Mouse (Mus musculus) embryo, embryonic 10 days (tissue): Measurements from ENCODE around the gene Nudt9.

Source experiments
- DNase-seq: peaks from one replicate; pipeline ENCODE4 v3.0.0-alpha.2; 2015; ENCODE audit warnings: low spot score

Gene Nudt9

DNA sequence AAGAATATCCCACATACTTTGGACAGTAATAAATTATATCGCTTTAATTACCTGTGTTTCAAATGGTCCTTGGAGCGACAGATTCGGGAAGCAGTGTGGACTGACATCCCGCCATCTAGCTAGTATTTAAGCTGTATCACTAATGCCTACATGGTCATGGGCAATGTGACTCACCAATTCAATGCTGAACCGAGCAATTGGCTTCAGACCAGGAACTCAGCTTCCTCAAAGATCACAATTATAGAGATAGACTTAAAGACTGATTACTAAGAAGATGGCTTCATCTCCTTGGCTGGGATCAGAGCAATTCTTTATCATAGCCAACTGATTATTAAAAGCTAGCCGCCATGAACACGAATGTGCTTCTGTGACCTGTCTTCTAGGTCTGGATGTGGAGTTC, 31.4 kb downstream of the Nudt9 start, which contains the start of gene Gm17660:
TSS of gene Gm17660 (minus strand) at position 101 of the 400 bp plus-strand sequence.
- DNase-seq, result no peak

DNA sequence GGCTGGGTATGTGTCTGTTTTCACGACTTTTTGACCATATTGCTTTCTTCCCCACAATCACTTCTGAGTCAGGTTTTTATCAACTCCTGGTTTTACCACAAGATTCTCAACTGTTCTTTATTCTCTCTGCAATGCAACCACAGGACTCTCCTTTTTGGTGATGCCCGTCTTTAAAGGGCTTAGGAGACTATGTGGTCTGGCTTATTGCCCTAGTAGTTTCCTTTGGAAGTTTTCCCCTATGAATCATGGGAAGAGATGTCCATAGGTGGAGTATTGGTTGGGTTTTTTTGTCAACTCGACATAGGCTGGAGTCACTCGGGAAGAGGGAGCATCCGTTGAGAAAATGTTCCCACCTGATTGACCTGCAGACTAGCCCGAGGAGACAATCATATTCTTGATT, 34.6 kb downstream of the Nudt9 start:
- no peak for DNase-seq

DNA sequence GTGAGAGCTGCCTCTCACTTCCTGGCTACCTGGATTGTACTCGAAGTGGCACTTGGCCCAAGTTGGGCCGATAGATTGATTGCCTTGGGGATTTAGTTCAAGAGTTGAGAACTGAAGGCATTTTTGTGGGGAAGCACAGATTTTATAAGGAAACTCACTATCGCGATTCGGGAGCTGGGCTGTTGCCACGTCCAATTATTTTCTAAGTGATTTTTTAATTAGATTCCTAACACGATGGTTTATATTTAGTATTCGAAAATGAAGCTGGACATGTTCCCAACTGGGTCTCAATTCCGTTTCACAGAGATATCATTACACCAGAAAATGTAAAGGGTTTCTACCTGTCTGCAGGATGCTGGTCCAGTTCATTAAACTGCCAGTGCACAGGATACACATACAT, 39.3 kb downstream of the Nudt9 start:
- no peak for DNase-seq

DNA sequence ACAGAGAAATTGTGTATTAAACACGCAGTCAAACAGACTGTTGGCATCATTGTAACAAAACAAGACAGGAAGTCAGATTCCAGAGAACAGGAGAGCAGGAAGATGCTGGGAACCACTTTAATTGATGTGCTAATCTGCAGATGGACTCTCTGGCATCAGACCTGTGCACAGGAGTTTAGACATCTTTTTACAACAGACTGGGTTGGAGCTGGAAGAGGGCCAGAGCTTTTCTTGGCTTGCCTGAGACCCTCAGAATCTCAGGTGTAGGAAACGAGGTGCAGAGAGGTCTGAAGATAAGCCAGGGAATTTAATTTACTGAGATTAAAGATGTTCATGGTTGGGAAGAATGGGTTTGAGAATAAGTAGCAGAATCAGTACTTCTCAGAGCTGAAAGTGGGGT, 43.6 kb downstream of the Nudt9 start:
- no peak for DNase-seq

DNA sequence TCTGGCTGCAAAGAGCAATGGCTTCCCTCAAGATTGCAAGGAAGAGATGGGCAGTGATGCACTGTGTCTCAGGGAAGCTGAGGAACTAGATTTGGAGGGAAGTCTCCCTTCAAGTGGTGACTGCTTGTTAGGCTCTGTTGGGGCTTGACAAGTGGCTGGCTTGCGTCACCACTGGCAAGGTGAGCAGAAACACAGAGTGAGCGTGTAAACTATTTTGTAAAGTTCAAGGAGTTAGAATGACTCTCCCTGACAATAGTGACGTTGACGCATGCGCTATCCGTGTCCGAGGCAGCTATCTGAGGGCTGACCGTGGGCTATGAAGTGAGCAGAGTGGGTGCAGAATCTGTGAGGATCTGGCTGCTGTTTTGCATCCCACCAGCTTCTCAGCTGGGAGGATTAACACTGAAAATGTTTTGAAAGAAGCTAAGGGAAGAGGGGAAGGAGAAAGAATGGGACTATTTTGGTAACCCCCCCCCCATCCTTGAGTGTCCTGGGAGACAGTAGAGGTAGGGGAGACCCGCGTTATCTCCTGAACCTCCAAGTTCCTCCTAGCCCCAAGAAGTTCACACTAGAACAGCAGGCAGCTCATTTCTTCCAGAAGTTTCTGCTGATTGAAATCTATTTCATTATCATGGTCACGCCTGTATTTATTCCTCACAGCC, 49.4 kb downstream of the Nudt9 start:
- DNase-seq, result no peak

DNA sequence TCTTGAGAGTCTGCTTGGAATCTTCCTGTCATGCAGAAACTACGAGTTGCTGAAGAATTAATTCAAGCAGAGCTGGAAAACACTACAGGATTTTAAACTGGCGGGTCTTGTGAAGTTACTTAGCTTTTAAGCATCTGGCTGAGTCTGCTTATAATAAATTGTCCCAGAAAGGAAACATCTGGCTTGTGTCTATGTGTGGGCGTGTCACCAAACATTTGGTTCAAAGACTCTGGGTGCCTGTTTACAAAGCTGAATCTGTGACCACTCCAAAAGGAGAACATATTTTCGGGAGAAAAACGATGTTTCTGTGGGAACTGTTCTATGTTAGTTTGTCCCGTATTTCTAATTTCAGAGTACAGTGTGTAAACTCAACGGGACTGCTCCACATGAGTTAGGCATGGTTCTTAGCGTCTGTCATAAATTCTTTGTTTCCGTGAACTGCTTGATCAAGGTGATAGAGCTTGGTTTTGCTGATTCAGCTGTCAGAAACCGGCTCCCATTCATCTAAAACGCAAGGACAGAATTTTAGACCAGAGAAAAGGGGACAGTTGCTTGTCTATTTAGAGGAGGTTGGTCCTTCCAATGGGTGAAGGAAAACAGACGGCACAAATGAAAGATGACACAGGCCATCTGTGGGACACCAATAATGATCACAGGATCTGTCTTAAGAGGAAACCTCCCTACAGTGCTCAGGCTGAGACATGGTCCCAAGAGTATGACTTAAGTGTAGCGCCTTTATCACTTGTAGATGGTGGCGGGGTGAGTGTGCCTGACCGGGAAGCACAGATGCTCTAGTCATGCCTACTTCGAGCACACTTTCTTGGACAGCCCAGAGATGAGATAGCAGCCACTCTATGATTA, 50.2 kb downstream of the Nudt9 start:
- no peak for DNase-seq

DNA sequence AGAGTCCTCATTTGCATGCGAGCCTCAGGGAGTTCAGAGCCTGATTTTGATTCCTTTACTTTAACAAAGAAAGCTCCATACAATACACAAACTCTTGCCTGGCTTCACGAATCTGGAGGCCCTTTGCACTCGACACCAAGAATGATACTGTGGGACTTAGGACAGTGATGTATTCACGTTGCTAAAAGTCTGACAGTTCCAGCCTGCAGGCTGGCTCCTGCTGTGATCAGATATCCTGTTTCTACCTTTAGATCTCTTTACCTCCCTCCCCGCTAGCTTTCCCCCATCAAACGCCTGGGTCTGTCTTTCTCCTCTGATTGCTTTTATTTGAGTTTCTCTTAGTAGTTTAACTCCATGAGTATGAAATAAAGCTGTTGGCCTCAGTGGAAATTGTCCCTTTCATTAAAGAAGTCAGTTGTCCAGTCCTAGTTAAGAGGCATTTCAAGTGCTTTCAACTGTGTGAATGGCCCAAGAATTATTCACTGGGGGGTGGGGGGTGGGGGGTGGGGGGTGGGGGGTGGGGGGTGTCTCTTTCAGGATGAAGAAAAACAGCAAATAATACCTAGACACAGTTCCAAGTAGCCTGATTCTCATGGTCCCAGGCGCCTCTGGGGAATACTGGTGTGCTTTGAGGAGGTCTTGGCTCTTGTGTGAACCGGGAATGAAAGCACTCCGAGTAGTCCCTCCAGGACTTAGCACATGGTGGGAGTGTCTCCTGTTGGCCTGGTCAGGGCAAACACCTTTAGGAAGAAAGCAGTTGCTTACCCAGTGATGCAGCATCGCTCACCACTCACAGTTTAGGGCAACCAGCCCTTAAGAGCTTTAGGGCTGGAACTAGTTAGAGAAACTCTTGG, 55.8 kb downstream of the Nudt9 start:
- peak; percentile 57 for DNase-seq

DNA sequence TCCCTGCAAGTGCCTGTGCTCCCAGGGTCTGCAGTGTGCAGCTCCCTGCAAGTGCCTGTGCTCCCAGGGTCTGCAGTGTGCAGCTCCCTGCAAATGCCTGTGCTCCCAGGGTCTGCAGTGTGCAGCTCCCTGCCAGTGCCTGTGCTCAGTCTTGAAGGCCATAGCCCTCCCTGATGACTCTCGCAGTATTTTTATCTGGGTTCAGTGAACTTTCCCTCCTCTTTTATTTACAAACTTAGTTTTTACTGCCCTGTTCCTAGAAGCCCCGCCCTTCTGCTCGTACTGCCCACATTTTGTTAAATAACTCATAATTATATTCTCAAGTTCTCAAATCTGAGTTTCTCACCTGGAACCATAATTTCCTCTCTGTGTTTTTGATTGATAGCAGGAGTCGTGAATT, 57.1 kb downstream of the Nudt9 start:
- no peak for DNase-seq

DNA sequence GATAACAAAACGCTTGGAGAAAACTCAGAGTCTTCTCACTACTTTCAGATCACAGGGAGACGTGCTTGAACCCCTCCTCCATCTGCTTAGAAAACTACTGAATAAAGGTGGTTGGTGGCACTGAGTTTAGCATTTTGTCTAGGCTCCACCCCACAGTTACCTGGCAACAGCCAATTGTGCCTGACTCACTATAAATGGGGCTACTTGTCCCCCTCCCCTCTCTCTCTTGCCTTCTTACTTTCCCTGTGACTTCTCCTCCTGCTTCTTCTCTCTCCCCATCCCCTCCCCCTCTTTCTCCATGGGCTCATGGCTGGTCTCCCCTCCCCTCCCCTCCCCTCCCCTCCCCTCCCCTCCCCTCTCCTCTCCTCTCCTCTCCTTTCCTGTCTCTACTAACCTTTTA, 58.0 kb downstream of the Nudt9 start:
- peak; percentile 43 for DNase-seq

DNA sequence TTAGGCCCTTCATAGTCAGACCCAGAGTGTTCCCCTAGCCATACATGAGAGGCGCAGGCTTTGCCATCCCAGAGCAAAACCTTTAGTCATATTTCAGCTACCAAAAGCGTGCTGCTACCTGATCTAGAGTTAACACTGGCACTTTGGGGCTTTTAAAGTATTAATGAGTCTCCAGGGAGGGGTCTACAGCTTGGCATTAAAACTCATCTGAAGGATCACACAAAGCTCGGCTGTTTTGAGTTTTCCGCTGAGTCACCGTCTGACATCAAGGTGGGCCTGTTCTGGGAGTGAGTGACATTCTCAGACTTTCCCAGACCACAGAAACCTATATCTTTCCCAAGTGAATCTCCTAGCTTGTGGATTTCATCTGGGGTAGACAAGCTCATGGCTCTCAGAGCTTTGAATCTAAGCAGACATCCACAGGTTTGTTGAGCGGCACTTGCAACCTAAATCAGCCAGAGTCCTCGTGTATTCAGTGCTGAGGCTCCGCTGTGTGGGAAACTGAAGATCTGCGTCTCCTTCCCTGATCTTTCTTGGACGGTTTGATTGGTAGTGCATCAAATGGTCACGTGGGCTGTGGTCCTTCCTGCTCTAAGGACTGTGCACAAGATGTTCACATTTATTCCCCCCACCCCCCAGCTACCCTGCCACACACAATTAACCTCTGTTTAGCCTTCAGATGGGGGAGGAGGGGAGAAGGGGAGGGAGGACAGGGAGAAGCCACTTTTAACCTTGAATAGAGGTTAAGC, 62.2 kb downstream of the Nudt9 start:
- DNase-seq, result peak; percentile 76

DNA sequence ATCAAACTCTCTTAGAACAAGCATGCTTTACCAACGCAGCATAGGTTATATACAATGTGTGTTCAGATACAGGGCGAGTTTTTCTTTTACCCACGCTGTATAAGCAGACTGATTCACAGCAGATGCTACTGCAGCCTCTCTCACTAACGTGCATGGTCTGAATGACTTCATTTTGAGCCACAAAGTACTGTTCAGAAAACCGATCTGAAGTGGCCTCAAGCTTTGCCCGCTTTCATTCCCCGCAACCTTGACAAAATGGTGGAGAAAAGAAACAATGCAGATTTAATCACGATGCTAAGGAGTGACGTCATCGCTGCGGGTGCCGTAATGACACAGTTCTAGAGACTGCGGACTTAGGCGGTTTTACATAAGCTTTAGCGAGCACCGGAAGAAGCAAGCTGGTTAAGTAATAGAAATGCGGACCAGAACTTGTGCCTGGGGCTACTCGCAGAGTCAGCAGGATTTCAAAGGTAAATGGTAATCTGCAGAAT, 62.8 kb downstream of the Nudt9 start:
- peak; percentile 79 for DNase-seq

DNA sequence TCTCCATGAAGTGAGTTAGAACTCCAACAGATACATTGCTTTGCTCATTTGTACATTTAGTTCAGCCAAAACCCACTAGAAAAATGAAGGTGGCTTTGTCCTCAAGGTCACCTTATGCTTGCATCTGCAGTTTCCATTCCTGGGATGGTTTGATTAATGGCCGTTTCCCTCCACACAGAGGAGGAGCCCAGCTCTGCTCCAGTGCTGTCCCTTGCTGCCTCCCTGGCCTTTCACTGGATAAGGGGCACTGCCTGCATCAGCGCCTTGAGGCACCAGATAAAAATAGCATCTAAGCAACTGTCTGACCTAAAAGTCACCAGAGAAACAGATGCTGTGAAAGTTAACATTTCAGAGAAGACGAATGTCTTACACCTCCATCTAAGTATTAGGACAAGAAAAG, 63.4 kb downstream of the Nudt9 start:
- peak; percentile 75 for DNase-seq

DNA sequence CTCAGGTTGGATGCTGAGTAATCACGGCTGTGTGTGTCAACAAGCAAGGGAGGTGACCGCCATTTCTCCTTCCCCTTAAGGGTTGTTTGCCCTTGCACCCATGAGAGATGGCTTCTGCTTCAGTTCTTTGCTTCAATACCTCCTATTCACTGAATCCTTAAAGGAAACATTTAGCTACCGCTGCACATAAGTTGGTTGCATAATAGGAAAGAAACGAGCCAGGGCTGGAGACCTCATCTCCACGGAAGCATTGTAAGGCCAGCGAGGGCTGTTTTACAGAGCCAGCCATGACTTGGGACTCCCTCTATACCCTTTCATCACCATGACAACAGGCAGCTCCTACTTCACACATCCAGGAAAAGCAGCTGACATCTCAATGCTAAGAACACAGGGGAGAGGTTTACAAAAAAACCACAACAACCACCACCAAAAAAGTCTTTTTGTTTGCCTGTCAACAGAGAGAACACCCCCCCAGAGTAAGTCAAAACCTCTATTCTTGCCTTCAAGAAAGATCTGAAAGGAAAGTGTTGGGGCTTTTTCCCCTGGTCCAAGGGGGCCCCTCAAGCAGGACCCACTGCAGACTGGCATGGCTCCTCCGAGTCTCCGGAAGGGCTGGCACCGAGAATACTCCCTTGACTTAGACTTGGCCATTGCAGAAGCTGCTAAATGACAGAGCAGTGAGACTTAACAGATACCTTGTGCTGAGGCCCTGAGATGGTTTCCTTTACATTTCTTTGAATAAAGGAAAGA, 64.2 kb downstream of the Nudt9 start:
- peak; percentile 88 for DNase-seq

DNA sequence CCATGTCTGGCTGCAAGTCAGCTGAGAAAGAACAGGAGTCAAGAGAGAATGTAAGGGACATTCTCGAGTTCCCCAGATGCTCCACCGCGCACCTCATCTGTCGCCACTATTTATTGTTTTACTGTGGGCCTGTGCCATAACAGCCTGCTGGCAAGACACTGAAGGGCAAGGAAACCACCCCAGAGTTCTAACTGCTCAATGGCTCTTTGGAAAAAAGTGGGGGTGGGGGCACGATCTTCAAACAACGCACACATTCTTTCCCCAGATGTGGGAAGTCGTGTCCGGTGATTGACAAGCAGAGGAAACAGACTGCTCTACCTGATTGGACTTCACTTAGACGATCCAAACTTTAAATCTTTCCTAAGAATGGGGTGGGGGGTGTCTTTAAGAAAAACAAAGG, 65.9 kb downstream of the Nudt9 start:
- DNase-seq, result peak; percentile 66

DNA sequence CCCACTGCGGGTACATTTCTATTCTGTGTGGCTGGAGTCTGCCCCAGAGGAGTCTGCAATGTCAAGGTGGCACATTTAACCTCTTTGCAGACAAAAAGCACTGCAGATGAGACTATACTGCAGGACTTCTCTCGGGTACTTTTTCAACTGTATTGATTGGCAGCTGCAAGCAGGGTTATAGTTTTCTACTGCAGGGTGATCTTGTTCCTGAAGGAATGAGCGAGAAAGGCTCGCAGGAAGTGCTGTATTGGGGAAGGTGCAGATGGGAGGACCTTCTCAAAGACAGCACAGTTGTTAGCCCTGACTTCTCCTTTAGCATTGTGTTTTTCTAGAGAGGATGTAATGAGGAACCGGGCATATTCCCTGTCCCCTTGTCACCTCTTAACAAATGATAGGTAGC, 66.4 kb downstream of the Nudt9 start:
- no peak for DNase-seq

DNA sequence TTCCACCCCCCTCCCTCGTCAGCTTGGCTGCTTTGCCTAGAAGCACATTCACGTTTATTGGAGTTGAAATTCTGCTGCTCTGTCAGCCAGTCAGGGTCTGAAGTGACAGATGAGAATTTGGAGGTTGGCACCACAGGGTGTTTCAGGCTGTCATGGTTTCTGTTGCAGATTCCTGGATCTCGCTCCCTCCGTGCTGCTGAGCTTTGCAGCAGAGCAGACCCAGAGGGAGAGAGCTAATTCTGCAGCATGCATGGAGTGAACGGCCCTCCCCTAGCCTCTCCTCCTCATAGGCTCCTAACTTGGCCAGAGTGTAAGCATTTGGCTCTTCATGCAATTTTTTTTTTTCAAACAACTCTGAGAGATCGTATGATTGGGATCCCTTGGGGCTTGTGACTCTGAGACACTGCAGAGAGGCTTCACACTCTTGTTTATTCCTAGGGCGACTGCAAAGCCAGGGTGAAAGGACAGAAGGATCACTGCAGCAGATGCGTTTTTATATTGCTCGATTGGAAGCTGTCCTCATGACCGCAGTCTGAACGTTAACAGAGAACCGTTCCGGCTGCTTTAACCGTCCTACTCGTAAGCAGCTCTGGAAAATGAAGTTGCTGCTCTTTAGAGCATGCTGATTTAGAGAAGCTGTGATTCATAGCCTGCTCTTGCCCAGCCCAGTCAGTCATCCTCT, 67.5 kb downstream of the Nudt9 start, which contains the start of gene Sparcl1:
TSS of gene Sparcl1 (minus strand) at position 243 of the 682 bp plus-strand sequence.
- no peak for DNase-seq
